Mouse (Mus musculus) ovary, postnatal 14 days (tissue): Measurements from ENCODE around the gene Phlda1.
"Not testable (repeated sequence)": the region's sequence is repeated elsewhere in the genome, so short reads cannot be mapped to it uniquely, and the experiment has no call there.

Experiments
- DNase-seq: peaks from one replicate; pipeline ENCODE4 v3.0.0; 2022; ENCODE audit warnings: low spot score

Phlda1 gene

DNA sequence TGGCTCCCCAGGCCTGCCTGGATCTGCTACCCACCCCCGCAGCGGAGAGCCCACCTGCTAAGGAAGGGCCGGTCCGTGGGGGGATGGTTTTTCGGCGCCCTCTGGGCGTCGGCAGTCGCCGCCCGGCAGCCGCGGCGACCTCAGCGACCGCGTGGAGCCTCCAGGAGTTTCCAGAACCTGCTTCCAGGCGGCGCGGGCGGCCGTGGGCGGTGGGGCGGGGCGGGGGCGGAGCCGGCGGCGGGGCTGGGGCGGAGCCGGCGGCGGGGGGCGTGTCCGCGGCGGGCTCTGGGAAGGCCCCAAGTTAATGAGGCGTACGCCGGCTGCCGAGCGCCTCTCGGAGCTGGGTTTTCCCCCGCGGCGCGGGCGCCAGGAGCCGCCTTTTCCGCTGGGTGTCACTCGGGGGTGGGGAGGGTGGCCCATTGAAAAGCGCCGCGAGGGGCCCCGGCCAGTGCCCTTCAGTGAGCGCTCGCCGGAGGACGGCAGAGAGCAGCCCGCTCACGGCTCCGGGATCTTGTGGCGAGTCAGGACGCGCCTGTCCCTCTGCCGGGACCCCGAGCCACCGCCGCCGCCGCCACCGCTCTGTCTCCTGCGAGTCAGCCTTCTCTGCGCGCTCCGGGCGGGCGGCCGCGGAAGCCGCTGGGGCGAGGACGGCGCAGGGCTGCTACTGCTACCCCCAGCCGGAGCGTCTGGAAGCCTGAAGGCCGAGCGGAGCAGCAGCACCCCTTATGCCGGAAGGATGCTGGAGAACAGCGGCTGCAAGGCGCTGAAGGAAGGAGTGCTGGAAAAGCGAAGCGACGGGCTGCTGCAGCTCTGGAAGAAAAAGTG lies at the start of gene Phlda1:
Phlda1 (plus strand) TSS at position 186 of the 825 bp plus-strand sequence.
- DNase-seq, result peak; percentile 89

- no peak for DNase-seq
These were observed 48.0 kb upstream of the Phlda1 start for GRCm38 (mm10) chr10:111458088-111458487.

- no peak for DNase-seq
These were observed 47.0 kb upstream of the Phlda1 start for GRCm38 (mm10) chr10:111459040-111459439.

DNA sequence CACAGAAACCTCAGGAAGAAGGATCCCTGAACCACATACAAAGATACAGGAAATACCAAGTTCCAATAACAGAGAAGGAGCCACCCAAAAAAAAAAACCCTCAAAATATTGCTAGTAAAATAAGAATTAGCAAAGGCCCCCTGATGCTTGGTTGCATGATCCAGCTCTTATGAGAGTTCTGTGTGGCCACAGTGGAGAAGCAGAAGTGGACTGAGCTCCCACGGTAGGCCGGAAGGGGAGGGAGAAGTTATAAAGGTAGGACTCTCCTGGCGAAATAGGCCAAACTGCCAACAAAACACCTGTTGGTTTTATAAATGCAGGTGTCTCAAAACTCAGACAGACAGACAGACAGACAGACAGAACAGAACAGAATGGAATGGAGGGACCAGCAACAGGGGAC lies 46.2 kb upstream of the Phlda1 start:
- DNase-seq, result no peak

DNA sequence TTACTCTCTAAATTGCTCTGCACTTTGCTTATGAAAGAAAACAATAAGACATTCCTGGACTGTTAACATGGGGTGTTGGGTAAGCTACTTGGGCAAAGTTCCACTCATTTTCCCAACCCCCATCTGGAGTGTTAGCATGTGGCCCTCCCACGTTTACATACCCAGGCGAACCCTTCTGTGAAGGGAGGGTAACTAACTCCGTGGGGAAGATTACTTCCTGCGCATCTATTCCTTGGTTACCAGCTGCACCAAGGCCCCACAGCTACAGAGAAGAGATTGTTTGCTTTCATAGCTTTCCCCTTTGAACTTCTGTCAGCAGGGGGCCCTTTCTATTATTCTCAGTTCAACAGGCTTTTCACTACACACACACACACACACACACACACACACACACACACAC lies 45.7 kb upstream of the Phlda1 start:
- no peak for DNase-seq

DNA sequence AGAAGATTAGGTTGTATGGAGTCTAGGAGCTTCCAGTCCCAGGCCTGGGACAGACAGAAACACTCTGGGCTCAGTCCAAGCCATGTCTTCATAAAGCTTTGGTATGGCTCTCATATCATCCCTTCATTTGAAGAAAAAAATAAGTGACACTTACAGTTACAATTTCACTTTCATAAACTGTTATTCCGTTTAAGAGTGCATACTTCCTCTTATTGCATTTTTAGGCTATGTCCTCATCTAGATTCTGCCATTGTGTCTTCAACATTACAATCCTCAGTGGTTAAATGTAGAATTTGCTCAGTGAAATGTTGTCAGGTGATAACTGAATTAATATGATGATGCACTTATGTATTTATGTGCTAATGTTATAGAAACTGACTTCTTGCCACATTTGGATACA lies 41.3 kb upstream of the Phlda1 start:
- no peak for DNase-seq

DNA sequence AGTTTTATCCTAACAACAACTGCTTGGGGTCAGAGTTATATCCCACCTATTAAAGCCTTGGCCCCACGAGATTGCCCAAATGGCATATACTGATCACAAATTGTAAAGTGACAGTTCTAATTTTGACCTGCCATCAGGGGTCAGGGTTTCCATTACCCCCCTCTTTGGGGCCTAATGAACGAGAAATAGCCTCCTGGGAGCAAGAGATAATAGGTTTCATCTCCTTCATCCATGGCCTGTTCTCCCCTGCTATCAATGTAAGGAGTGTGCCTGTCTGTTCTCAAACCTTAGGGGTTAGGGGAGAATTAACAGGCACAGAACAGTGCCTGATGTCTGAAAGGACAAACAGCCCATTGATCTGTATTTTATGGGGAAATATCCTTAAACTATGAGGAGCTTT lies 40.7 kb upstream of the Phlda1 start:
- DNase-seq, result no peak

- no peak for DNase-seq
These were observed 34.9 kb upstream of the Phlda1 start for GRCm38 (mm10) chr10:111471166-111471565.

DNA sequence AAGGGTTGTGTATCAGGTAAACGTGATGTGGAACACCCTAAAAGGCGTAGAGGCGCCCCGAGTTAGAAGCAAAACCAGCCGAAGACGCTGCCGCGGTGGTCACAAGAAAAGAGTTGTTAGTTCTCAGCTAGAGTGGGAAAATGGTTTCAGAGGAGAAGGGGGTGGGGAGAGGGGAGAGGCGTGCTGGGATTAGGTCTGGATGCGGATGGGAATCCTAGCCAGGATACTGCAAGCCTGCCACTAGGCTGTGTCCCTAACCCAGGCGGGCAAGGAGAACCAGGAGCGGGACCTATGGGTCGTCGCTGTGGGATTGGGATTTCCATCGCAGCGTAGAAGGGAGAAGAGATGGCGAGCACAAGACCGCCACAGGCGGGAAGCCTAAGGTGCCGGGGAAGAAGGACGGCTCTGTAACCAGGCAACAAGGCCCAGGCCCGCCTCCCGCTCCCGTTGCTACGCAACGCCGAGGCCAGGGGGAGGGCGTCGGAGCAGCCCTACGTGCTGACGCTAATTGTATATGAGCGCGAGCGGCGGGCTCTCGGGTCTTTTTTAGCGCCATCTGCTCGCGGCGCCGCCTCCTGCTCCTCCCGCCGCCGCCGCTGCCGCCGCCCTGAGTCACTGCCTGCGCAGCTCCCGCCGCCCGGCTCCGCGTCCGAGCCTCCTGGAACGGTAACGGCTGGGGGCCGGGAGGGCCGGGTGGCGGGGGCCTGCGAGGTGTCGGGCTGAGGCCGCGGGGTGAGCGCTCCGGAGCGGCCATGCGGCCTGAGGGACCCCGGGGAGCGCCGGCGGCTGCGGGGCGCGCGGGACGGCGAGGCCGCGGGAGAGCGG lies 33.2 kb upstream of the Phlda1 start, which contains the start of gene Nap1l1:
Nap1l1 (plus strand) TSS at position 538 of the 825 bp plus-strand sequence.
- peak; percentile 96 for DNase-seq

GRCm38 (mm10) chr10:111473511-111474371 lies 32.3 kb upstream of the Phlda1 start:
- peak; percentile 37 for DNase-seq

GRCm38 (mm10) chr10:111476301-111476700 lies 29.8 kb upstream of the Phlda1 start:
- DNase-seq, result no peak

GRCm38 (mm10) chr10:111476989-111477510 lies 29.0 kb upstream of the Phlda1 start:
- DNase-seq, result no peak

- DNase-seq, result no peak
These were observed 26.5 kb upstream of the Phlda1 start for GRCm38 (mm10) chr10:111479599-111479998.

DNA sequence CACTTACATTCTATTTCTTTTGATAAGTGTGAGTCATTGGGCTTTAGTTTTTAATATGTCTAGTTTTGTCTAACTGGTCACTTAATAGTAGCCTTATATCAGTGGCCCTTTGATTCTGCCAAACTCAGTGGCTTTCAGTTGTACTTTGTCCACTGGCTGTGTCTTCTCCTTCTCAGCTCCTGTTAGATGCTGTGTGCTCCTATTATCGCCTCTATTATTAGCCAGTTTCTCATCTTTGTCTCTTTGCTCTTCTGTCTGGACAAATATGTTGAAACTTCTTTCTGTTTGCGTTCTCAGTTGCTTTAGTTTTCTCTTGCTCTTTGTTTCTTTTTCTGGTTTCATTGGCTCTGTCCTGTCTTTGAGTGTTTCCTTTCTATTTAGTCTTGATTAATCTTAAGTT lies 23.4 kb upstream of the Phlda1 start:
- DNase-seq, result no peak

- no peak for DNase-seq
These were observed 22.0 kb upstream of the Phlda1 start for GRCm38 (mm10) chr10:111484079-111484478.

- no peak for DNase-seq
These were observed 17.3 kb upstream of the Phlda1 start for GRCm38 (mm10) chr10:111488793-111489192.

- DNase-seq, result not testable (repeated sequence)
These were observed 16.0 kb upstream of the Phlda1 start for GRCm38 (mm10) chr10:111490079-111490478.

DNA sequence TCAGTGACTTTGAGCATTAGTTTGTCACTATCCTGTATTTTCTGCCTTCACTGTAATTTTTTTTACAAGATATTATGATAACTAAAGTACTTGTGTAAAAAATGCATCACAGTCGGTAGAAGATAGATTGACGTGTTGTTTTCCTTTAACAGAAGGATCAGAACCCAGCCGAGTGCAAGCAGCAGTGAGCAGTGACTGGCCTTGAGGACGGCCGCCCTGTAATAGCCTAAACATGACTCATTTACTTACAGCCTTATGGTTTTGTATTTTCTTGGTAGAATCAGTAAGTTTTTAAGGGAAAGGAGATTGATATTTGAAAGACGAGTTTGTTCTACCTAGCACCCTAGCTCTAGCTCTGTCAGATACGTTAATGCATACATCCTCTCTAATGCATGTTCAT lies 10.2 kb upstream of the Phlda1 start:
- no peak for DNase-seq

GRCm38 (mm10) chr10:111499892-111500291 lies 6.2 kb upstream of the Phlda1 start:
- no peak for DNase-seq

- DNase-seq, result peak; percentile 71
These were observed 3.0 kb upstream of the Phlda1 start for GRCm38 (mm10) chr10:111503071-111503470.

DNA sequence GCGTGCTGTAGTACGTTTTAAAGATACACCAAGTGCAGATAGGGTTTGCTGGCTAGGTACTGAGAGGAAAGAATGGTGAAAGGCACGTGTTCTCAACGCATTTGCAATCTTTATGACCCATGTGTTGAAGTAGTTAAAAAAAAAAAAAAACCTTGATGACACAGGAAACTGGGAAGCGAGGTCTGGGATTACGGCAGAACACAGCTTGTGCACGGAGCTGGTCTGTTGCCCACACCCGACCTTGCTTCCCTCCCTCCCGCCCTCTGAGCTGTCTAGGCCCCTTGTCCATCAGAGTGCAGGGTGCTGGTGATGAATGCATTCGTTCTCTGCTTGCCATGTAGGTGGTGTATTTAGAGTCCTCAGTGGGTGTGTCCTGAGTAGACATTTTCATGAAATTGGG lies 2.4 kb upstream of the Phlda1 start:
- no peak for DNase-seq

DNA sequence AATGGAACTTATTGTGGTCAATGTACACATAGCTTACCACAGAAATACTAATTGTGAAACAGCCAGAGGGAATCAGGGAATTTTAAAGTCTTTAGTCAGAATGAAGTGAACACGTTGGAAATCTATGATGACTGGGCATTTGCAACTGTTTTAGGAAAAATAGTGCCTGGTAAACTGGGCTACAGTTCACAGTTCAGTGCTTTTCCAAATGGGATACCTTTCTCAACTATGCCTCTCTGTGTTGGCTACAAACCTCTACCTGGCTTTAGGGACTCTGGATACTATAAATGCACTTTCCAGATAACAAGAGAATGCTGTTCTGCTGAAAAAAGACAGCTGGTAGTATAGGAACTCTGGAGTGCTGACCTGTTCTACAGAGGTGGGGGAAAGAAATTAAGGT lies 1.5 kb upstream of the Phlda1 start:
- no peak for DNase-seq
